Mouse (Mus musculus) right cerebral cortex, adult 18-20 months (tissue): Measurements from ENCODE around the gene Gm8297.
"Not testable (repeated sequence)": the region's sequence is repeated elsewhere in the genome, so short reads cannot be mapped to it uniquely, and the experiment has no call there.

Experiments used
- DNase-seq: peaks from one replicate; pipeline ENCODE4 v3.0.0; 2022; ENCODE audit warnings: mixed read lengths

Gm8297 gene

GRCm38 (mm10) chr14:4983635-4984034 lies at the start of gene Gm8297:
TSS of gene Gm8297 (plus strand) at chr14:4983935.
- DNase-seq: not testable (repeated sequence)

DNA sequence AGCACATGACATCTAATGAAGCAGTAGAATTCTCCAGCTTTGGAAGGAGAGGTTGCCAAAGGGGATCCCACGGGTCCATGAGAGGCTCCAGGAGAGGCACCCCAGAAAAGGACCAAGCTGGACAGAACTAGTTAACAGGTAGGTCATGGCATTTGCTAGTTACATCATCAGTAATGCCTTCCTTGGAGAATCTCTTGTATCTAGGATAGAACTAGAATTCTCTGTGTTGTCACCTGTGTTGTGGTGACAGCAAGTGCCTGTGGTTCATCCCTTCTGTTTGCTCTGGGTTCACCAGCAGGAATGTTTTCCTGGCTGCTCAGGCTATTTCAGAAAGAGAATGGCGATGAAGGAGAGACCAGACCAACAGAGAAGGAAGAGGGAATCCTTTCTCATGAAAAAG lies 31.9 kb downstream of the Gm8297 start, which contains the start of gene Gm3298:
Gene Gm3298, plus strand, starts transcription at position 301 of the 400 bp plus-strand sequence.
- not testable (repeated sequence) for DNase-seq
